Mouse (Mus musculus) heart, postnatal 14 days (tissue): Measurements from ENCODE around the gene Kcnab3. TPM values are rescaled to one million over a fixed set of nuclear protein-coding genes. Genes with fewer than 3 reads are reported as not detected.

Experiments used
- DNase-seq, 2 experiments: peaks; one replicate each; pipeline ENCODE4 v3.0.0; 2021 to 2022
- intact Hi-C: fragments of 180-260 bp; cut with DNase I; formaldehyde crosslinking; loops from one replicate; pipeline ENCODE4 v1.15.1; 2025
- total RNA-seq, 2 experiments: library from RNA; stranded (reverse); gene quantifications; 2 replicates each; pipeline ENCODE4 v1.2.3; 2021

The Kcnab3 gene
- total RNA-seq, 2 experiments from 2014 or later, result 0.51 to 0.67 TPM

DNA sequence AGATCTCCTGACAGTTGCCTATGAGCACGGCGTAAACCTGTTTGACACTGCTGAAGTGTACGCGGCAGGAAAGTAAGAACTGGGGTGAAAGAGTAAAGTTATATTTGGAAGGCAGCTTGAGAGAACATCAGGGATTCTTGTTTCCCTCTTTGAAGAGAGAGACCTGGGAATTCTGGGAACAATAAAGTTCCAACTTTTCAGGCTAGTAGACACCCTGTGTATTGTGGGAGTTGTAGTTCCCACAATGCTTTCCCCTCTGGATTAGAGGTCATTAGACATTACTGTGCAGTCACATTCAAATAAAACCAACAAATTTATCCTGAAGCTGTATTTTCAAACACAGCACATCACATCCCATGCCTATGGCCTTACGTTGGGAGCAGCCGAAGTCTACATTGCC is 2.5 kb downstream of the Kcnab3 start:
- intact Hi-C loops, result no loop called here

DNA sequence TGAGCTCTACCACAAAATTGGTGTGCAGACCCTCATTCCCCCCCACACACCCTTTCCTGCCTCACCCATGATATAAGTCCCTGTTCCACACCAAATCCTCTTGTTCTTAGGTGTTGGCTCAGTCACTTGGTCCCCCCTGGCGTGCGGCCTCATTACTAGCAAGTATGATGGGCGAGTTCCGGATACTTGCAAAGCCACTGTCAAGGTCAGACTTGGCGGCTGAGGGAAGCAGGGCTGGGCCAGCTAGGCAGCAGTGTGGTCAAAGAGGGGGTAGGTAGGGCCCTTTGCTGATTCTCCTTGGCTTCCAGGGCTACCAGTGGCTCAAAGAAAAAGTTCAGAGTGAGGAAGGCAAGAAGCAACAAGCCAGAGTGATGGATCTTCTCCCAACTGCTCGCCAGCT is 5.1 kb downstream of the Kcnab3 start:
- DNase-seq, result no peak
- intact Hi-C loops, result loop anchor here (5.0 kb wide), 1 partner anchor 64 kb away; no protein-coding TSS in a partner anchor

More for the DNA sequence above, 2.5 kb downstream of the Kcnab3 start:
- no peak for DNase-seq

DNA sequence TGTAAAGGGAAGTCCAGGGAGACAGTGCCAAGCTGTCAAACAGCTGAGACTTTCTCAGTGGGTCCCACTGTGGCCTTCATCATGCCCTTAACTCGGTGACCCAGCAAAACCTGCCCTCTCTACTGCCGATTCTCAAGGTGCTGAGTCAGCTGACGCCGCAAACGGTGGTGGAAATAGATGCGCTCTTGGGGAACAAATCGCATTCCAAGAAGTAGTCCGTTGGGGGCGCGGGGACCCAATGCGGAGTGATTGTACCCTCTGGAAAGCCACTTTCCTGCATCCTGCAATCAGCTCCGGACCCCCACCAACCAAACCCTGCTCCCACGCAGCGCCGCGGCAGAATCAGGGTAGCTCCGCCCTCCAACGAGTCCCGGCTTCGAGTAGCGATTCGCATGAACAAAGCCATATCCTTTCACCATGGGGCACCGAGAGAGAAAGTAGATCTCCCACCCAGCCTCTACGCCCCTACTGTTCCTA is 5.9 kb downstream of the Kcnab3 start:
- DNase-seq, result peak; percentile 70 to 82
- intact Hi-C loops, result loop anchor here (2.0 to 5.0 kb wide), 2 partner anchors 59 to 65 kb away; no protein-coding TSS in a partner anchor

DNA sequence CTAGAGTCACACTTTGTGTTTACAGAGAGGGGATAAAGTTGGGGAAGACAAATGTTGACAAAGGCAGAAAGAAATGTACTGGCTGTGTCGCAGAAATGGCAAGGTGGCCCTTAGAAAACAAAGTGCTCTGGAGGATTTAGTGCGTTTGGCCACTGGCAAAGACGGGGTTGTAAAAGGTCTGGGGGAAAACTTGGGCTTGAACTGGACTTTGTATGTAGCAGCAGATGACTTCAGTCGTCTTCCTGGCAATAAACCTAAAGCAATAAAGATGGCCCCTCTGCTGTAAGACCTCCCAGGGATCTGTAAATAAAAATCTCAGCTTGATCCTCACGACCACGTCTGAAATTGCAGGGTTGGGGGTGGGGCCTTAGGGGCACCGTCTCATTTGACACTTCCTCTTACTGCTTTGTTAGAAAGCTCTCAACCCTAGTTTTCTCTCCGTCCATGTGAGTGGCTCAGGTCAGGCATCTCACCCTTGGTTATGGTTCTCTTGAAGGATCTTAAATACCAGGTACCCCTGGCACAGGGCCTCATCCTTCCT is 6.7 kb downstream of the Kcnab3 start:
- DNase-seq, result no peak
- intact Hi-C loops, result loop anchor here (2.0 to 5.0 kb wide), 2 partner anchors 58 to 65 kb away; no protein-coding TSS in a partner anchor

DNA sequence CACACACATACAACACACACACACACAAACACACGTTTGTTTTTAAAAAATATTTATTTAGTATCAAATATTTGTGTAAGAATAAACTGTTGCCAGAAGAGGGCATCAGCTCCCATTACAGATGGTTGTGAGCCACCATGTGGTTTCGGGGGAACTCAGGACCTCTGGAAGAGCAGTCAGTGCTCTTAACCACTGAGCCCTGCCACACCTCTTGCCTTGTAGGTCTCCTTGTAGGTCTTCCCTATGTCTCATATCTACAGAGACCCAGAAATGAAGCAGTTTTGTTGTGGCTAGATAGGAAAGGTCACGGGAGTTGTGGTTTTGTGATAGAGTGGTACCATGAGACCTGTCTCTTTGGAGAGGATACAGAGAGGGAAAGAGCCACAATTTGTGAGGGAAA is 7.9 kb downstream of the Kcnab3 start:
- DNase-seq, result no peak
- intact Hi-C loops, result loop anchor here (2.0 to 5.0 kb wide), 2 partner anchors 57 to 67 kb away; no protein-coding TSS in a partner anchor

DNA sequence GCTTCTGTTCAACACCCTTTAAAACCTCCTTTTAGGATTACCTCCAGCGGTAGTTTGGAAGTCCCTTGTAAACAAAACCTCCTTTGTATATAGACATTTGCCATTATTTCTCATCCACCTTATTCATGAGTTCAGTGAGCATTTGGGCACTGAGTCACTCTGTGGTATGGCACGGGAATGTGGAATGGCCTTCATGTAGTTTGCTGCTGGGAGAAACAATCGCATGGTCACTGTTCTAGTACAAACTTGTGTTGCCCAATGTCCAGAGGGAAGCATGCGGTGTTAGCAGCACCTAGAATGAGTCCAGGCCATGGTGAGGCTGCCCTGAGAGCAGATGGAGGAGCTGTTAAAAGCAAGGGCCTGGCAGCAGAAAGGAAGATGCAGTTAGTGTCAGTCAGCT is 8.7 kb downstream of the Kcnab3 start:
- intact Hi-C loops, result loop anchor here (5.0 kb wide), 1 partner anchor 67 kb away; no protein-coding TSS in a partner anchor
- no peak for DNase-seq

DNA sequence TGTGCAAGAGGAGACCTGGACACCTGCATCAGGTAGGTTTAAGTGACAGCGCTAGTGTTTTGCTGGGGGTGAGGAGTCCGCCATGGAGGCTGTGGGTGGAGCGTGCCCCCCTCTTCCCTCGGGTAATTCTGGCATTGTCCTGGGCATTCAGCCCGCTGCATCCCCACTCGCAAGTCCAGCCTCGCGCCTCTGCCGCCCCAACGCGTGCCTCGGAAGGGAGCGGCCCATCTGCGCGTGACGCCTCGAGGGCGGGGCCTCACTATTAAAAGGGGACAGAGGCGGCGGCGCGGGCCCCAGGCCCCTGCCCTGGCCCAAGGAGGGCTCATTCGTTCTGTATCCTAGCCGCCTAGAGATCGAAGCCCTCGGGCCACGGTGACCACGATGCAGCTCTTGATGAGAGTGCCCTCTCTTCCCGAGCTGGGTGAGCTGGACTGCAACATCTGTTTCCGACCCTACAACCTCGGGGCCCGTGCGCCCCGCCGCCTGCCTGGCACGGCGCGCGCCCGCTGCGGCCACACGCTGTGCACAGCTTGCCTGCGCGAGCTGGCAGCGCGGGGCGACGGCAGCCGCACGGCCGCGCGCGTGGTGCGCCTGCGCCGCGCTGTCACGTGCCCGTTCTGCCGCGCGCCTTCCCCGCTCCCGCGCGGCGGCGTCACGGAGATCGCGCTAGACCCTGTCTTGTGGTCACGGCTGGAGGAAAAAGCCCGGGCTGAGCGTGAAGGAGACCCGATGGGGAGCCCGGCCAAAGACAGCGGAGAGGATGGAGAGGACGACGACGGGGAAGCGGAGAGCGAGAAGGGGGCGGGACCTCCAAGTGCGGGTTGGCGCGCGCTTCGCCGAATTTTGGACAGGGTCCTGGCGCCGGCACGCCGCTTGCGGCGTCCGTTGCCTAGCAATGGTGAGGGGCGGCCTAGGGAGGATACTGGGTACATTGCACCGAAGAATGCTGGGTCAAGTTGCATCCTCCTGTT is 14.4 kb downstream of the Kcnab3 start, which contains the start of gene Rnf227:
Rnf227 (plus strand) TSS at position 301 of the 971 bp plus-strand sequence.
- peak; percentile 74 to 76 for DNase-seq
- intact Hi-C loops, result loop anchor here (2.0 kb wide), 1 partner anchor 24 kb away; no protein-coding TSS in a partner anchor

DNA sequence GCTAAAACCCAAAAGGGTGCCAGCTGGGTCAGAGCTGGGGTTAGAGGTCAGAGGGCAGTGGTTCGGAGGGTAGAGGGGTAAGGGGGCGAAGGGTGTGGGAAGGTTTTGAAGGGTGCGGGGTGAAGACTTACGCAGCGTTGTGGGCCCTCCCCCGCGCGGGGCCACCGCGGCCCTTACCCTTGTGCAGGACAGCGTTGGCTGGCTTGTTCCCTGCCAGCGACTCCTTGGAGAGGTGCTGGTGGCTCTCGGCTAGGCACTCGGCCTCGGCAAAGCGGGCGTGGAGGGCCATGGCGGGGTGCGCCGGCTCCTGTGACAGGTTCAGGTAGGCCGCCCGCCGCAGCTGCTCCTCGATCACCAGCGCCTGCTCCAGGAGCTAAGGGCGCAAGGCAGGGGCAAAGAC is 20.4 kb downstream of the Kcnab3 start:
- DNase-seq, result no peak
- intact Hi-C loops, result no loop called here

DNA sequence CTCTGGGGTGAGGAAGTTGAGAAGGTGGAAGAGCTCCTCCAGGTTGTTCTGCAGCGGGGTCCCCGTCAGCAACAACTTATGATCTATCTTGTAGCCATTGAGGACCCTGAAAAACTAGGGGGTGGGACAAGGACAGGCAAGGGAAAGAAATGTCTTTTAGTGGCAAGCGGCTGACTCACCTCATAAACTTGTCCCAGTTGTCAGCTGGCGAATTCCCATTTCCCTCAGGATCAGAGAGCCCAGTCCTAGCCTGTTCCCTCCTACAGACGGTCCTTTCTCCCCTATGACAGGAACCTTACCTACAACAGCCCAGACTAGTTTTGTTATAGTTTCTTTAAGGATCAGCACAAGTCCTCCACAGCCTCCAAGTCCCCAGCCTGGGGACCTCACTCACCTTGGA is 30.5 kb downstream of the Kcnab3 start:
- intact Hi-C loops, result no loop called here
- no peak for DNase-seq

DNA sequence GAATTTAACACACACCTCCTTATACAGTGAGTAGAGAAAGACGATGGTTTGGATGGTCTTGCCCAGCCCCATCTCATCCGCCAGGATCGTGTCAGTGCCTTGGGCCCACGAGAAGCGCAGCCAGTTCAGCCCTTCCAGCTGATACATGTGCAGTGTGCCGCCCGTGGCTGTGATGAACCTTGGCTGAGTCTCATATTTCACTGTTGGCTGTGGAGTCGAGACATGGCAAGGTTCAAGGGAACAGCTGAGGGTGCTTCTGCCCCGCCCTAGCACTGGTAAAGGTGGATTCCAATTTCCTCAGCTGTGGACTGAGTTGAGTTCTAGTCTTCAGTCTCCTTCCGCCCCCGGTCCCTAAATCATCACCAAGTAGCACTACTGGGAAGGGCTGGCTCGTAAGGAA is 31.6 kb downstream of the Kcnab3 start:
- intact Hi-C loops, result no loop called here
- no peak for DNase-seq

DNA sequence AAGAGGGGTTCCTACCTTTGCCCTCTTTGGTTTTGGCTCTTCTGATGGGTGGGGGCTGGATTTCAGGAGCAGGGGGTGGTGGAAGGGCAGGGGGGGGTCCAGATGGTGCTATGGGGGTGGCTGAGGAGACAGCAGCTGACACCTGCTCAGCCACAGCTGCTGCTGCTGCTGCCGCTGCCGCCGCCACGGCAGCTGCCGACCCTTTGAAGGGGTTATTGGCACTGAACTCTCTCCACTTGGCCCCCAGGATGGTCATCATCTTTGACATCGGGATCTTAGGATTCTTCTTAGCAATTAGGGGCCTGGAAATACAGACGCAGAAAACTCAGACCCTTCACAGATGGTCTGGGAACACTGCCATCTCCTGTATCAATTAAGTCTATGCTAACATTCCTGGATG is 36.0 kb downstream of the Kcnab3 start:
- no peak for DNase-seq
- intact Hi-C loops, result no loop called here

DNA sequence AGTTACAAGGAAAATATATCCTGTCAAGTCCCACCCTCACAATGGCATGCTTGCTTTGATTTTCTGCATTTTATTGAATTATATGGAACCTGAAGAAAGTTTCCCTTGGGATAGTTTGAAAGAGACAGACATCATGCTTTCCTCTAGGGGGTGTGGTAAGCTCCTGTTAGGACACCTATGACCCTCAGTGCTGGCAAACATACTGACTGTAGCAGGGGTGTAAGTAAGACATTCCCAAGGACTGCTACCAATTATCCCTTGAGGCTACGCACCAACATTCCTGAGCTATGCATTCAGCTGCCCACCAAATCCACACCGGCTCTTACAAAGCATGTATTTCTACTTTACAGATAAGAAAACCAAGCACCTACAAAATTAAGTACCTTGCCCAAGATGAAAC is 36.4 kb downstream of the Kcnab3 start:
- no peak for DNase-seq
- intact Hi-C loops, result no loop called here

DNA sequence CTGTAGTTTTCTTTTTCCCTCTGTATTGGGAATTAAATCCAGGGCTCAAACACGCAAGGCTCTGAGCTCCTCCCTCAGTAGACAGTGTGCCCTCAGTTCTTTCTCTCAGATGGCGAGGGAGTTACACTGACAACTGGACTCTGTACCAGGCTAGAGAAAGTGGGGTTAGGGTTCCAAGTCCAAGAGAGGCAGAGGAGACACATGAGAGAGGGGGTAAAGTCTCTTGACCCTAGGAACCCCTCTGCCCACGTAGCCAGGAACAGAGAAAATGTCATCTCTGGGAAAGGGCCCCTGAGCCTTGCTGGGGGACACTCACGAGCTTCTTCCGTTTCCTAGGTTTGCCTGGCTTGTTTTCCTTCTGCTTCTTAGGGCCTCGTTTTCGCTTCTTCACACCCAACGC is 38.3 kb downstream of the Kcnab3 start:
- no peak for DNase-seq

DNA sequence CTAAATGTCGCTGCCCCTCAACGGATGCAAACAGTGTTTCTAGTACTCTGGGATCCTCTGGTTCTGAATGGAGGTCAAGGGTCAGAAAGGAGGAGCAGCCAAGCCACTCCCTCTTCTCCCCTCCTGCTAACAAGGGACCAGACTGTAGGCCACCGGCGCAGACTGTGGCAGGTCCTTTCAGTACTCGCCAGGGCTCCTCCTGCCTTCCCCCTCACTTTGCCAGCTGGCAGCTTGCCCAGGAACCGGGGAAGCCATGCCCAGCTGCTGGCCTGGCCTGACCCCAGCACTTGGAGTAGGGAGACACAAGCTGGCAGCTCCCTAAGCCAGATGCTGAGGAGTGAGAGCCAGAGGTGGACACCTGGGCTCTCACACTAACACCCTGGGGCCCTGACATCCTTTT is 38.9 kb downstream of the Kcnab3 start:
- intact Hi-C loops, result loop anchor here (2.0 kb wide), 2 partner anchors 24 kb away; partner anchors contain the start of gene Rnf227
- DNase-seq, result peak; percentile 95 to 98

More for the DNA sequence above, 38.3 kb downstream of the Kcnab3 start:
- intact Hi-C loops, result loop anchor here (2.0 kb wide), 2 partner anchors 24 kb away; partner anchors contain the start of gene Rnf227

DNA sequence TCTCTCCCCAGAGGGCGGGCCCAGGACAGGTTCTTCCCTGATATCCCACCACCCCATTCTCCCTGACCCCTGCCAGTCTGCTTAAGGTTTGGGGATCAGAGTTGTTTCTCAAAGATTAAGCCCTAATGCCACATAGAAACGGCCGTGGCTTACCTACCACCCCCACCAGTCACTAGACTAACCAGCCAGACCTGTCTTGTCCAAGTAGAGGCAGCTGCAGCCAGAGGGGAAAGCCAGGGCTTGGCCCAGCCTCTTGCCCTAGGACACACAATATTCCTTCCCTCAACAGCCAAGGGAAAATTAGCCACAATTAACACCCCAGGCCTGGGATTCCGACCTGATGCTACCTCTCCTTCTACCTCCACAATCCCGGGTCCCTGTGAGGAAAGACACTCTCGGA is 39.7 kb downstream of the Kcnab3 start:
- intact Hi-C loops, result loop anchor here (2.0 kb wide), 2 partner anchors 23 to 25 kb away; partner anchors contain the start of gene Rnf227
- DNase-seq, result no peak

DNA sequence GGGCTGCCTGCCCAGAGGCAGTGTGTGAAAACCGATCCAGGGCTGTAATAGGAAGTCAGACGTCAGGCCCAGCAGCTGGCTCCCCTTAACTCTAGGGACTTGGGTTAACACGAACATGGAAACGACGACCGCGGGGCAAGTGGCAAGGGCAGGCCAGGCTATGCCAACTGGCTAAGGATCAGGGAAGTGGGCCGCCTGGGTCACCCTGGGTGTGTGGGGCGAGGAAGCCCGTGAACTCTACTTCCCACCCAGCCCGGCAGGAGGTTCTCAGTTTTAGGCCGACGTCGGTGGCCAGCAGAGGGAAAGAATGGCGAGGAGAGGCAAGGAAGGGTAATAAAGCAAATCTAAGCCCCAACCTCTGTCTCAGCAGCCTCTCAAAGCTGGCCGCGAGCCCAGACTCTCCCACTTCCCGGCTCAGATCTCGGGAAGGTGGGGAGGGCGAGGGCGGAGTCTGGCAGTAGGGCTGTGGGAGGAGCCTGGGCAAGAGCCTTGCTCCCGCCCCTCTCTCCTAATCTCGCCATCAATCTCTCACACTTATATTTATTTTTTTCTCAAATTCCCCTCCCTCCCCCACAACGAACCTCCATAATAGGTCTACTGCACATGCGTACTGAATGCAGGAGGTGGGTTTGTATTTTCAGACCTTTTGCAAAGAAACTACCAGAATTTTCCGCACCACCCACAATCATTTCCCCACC is 40.2 kb downstream of the Kcnab3 start:
- peak; percentile 96 for DNase-seq
- intact Hi-C loops, result no loop called here

DNA sequence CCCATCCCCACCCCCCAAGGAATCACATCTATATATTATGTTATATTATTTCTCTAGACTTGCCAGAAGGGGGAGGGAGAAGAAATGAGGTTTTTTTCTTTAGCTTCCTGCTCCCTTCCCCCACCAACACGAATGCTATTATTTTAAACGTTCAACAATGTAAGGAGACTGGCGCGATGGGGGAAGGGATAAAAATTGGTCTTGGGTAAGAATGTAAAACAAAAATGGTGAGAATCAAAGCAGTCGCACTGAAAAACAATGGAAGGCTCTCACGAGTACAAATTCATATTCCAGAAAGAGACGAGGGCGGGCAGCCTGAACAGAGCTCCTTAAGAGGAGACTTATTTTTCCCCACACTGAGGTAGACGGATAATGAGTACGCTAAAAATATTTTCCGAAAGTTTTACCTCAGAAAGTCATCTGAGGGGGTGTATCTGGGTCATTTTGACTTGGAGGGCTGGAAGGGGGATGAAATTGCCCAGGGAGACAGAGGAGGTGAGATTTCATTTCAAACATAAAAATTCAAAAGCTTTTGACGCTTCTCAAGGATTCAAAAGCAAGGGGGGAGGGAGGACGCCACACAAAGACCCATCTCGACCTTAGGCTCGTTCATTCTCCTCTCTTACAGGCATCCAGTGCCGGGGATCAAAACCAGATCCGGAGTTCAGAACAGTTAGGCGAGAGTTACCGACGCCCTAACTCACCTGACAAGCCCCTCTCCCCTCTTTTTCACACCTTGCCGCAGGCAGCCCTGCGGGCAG is 41.0 kb downstream of the Kcnab3 start:
- DNase-seq, result peak in 1 of 2 experiments; percentile 26
- intact Hi-C loops, result no loop called here

DNA sequence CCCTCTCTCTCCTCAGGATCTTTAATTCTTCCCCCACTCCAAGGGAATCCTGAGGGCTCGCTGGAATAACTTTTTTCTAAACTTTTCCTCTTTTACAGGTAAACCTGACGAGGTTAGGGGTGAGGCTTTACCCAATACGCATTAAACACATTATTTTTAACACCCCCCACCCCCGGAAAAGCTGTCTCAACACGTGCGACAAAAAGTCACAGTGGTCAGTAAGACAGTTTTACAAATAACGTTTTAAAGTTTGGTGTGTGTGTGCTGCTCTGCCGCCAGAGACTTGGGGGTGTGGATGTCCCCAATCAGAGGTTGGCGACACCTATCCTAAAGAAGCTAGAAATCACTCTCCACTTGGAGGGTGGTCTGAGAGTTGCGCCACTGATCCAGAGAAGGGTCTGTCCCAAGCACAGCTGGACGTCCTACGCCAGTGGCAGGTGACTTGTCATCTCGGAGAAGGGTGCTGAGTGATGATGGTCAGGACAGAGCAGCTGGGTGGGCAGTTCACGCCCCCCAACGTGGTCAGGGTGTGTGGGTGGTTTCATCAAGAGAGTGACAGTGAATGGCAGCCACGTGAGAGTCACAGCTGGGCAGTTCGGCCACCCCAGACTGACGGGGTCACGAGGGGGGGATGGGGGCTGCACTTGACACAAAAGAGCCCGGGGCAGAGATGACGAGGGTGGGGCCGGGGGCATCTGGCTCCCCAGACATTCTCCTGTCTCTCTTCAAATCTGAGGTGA is 41.7 kb downstream of the Kcnab3 start:
- peak in 1 of 2 experiments; percentile 29 for DNase-seq
- intact Hi-C loops, result loop anchor here (2.0 kb wide), 1 partner anchor 43 kb away; no protein-coding TSS in a partner anchor
